Mouse (Mus musculus): Measurements from ENCODE around the gene Osbpl10. TPM values are rescaled to one million over a fixed set of nuclear protein-coding genes. Genes with fewer than 3 reads are reported as not detected.
A peak's percentile ranks its signal among the peaks of the same experiment; 100 is the strongest.
"Not testable (repeated sequence)": the region's sequence is repeated elsewhere in the genome, so short reads cannot be mapped to it uniquely, and the experiment has no call there.

Osbpl10 gene
- polyA plus RNA-seq, 1 experiment from 2014 or later = 0.66 TPM

DNA sequence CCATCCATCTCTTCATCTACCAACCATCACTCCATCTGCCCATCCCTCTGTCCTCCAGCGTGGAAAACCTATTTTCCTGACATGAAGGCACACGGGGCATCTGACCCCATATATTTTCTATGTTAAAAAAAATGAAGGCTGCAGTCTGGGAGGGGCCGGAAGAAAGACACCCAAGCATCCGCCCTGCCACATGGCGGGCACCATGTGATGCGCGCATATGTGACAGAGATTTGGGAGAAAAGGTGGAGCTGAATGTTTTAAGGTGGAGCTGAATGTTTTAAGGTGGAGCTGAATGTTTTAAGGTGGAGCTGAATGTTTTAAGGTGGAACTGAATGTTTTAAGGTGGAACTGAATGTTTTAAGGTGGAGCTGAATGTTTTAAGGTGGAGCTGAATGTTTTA lies 12.1 kb upstream of the Osbpl10 start:
- not testable (repeated sequence) for H3K4me3 ChIP-seq (ENCODE audit: low read depth, low read length); H3K36me3 ChIP-seq (ENCODE audit: control insufficient read depth, insufficient read depth, low read length); H3K4me1 ChIP-seq (replicated peaks; ENCODE audit: control insufficient read depth, insufficient read depth, low read length); H3K9me3 ChIP-seq (ENCODE audit: control insufficient read depth, low read length); ATAC-seq (replicated peaks; ENCODE audit: low FRiP score); H3K9ac ChIP-seq (ENCODE audit: low read depth, low read length); H3K27me3 ChIP-seq (replicated peaks; ENCODE audit: control insufficient read depth, insufficient read depth, low read length); H3K4me2 ChIP-seq; DNase-seq (ENCODE audit: low spot score); H3K27ac ChIP-seq (ENCODE audit: low read depth, low read length)
- 79% methylated on average over 7 of the region's 7 CpGs for WGBS

DNA sequence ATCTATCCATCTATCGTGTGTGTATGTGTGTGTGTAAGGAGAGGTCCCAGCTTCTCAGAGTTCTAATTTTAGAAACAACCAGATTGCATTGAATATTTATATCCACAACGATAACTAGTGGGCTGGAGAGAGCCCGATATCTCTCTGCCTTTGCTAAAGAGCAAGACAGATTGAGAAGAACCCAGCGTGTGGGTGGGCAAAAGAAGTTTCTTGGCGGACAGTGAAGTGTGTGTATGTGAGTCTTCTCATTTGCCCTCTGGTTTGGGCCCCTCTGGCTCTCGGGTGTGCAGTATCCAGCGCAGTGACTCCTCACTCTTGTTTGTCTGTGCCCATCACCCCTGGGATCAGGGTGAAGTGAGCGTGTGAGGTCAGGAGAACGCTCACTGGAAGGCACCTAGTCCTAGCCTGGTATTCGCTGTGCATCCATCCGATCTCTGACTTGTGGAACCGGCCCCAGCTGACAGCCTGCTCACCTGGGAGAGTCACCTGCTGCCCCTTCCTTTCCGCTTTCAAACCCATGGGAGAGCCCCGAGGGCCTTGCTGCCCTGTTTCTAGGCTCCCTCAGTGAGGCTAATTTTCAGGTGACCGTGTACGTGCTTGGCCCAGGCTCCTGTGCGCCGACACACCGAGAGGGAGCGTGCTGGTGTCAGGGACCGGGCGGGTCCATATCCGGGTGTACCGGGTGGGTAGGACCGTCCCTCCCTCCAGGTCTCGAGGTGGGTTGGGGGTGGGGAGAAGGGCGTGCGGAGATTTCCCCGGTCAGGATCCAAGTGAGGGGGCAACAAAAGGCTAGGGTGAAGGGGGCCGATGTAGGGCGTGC lies 698 bp upstream of the Osbpl10 start:
- ATAC-seq (replicated peaks; ENCODE audit: low FRiP score) (peak; percentile 34), DNase-seq (ENCODE audit: low spot score) (peak; percentile 37)
- peak overlapping the region; percentile 63 for H3K4me3 ChIP-seq (ENCODE audit: low read depth, low read length)
- H3K27me3 ChIP-seq (replicated peaks; ENCODE audit: control insufficient read depth, insufficient read depth, low read length) = peaks cover 44% of the 10 kb centered on the region
- no peaks in the 10 kb centered on the region for H3K36me3 ChIP-seq (ENCODE audit: control insufficient read depth, insufficient read depth, low read length)
- H3K9me3 ChIP-seq (ENCODE audit: control insufficient read depth, low read length) = no peaks in the 10 kb centered on the region
- no peak overlapping the region for H3K27ac ChIP-seq (ENCODE audit: low read depth, low read length)
- H3K4me1 ChIP-seq (replicated peaks; ENCODE audit: control insufficient read depth, insufficient read depth, low read length) = no peaks in the 10 kb centered on the region
- 8% methylated on average over 31 of the region's 31 CpGs for WGBS
- H3K4me2 ChIP-seq = peak overlapping the region; percentile 84
- peak overlapping the region; percentile 55 for H3K9ac ChIP-seq (ENCODE audit: low read depth, low read length)

DNA sequence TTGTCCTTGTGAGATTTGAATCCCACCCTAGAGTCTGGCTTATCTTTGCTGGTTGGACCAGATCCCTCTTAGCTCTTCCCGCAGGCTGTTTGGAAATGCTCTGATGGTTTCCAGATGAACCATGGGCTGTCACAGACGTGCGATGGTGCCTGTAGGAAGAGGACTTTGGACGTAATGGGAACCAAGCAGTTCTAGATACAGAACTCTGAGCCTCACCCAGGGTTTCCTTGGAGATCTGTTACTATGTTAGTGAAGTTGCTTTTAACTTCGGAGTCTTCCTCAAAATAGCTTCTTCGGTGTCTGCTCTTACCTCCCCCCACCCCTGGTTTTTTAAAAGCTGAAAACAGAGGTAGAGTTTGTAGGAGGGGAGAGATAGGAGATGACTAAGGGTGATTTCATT lies 1.6 kb downstream of the Osbpl10 start:
- DNase-seq (ENCODE audit: low spot score) = no peak
- H3K4me3 ChIP-seq (ENCODE audit: low read depth, low read length) = no peak overlapping the region
- no peak overlapping the region for H3K4me2 ChIP-seq

DNA sequence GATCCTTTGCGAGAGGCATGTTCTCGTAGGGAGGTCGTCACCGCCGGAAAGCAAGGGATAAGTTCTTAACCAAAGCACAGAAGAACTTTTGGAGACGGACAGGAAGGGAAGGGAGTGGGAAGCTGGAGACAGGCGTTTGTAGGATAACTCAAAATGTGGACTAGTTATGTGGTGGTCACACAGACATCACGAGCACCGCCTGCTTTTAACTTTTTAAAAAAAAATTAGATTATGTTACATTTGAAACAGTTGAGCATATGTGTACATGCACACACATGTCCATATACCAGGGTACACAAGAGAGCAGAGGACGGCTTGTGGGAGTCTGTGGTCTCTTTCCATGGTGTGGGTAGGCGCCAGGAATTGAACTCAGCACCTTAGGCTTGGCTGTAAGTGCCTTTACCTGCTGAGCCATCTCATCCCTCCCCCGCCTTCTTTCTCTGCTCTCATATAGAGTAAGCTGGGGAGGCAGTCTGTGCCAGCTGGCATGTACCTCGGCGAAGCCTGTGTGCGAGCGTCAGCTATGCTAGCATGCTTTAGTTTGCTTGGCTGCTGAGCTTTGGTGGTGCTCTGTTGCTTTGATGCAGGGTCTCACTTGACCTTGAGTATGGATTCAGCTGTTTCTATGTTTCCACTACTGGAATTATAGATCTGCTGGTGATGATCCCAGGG lies 4.5 kb downstream of the Osbpl10 start, which contains the start of gene Rps27rt:
Gene Rps27rt, minus strand, starts transcription at position 51 of the 672 bp plus-strand sequence.
- no peak within 1 kb of the TSS for H3K27ac ChIP-seq (ENCODE audit: low read depth, low read length)
- no peaks in the 10 kb centered on the region for H3K4me1 ChIP-seq (replicated peaks; ENCODE audit: control insufficient read depth, insufficient read depth, low read length)
- H3K9ac ChIP-seq (ENCODE audit: low read depth, low read length) = no peak within 1 kb of the TSS
- ATAC-seq (replicated peaks; ENCODE audit: low FRiP score) (no peak), DNase-seq (ENCODE audit: low spot score) (no peak)
- no peaks in the 10 kb centered on the region for H3K36me3 ChIP-seq (ENCODE audit: control insufficient read depth, insufficient read depth, low read length)
- no peak within 1 kb of the TSS for H3K4me2 ChIP-seq
- H3K27me3 ChIP-seq (replicated peaks; ENCODE audit: control insufficient read depth, insufficient read depth, low read length) = peaks cover 30% of the 10 kb centered on the region
- no peaks in the 10 kb centered on the region for H3K9me3 ChIP-seq (ENCODE audit: control insufficient read depth, low read length)
- H3K4me3 ChIP-seq (ENCODE audit: low read depth, low read length) = no peak within 1 kb of the TSS
- WGBS = 90% methylated on average over 16 of the region's 16 CpGs

More for the DNA sequence above, 1.6 kb downstream of the Osbpl10 start:
- Histone ChIP-seq H3K9me3 (ENCODE audit: control insufficient read depth, low read length) (no peaks in the 10 kb centered on the region), H3K27ac (ENCODE audit: low read depth, low read length) (no peak overlapping the region), H3K9ac (ENCODE audit: low read depth, low read length) (no peak overlapping the region), H3K36me3 (ENCODE audit: control insufficient read depth, insufficient read depth, low read length) (no peaks in the 10 kb centered on the region), H3K27me3 (replicated peaks; ENCODE audit: control insufficient read depth, insufficient read depth, low read length) (peaks cover 44% of the 10 kb centered on the region), H3K4me1 (replicated peaks; ENCODE audit: control insufficient read depth, insufficient read depth, low read length) (no peaks in the 10 kb centered on the region)
- WGBS = 55% methylated on average over 6 of the region's 6 CpGs
- no peak for ATAC-seq (replicated peaks; ENCODE audit: low FRiP score)

DNA sequence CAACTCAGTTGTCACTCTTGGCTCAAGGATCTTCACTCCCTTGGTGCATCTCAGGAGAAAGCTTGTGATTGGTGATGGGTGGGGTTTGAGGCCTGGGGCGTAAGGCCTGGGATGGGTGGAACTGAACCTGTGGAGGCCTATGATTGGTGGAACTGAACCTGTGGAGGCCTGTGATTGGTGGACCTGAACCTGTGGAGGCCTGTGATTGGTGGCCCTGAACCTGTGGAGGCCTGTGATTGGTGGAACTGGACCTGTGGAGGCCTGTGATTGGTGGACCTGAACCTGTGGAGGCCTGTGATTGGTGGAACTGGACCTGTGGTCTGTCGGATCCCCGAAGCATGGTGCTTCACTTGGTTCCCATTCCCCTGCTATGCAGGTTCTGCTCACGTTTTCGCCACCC lies 7.4 kb downstream of the Osbpl10 start:
- H3K27me3 ChIP-seq (replicated peaks; ENCODE audit: control insufficient read depth, insufficient read depth, low read length) = peaks cover 2% of the 10 kb centered on the region
- WGBS = 86% methylated on average over 5 of the region's 5 CpGs
- no peaks in the 10 kb centered on the region for H3K4me1 ChIP-seq (replicated peaks; ENCODE audit: control insufficient read depth, insufficient read depth, low read length)
- H3K9ac ChIP-seq (ENCODE audit: low read depth, low read length) = no peak overlapping the region
- H3K27ac ChIP-seq (ENCODE audit: low read depth, low read length) = no peak overlapping the region
- H3K36me3 ChIP-seq (ENCODE audit: control insufficient read depth, insufficient read depth, low read length) = no peaks in the 10 kb centered on the region
- DNase-seq (ENCODE audit: low spot score) (no peak), ATAC-seq (replicated peaks; ENCODE audit: low FRiP score) (no peak)
- no peaks in the 10 kb centered on the region for H3K9me3 ChIP-seq (ENCODE audit: control insufficient read depth, low read length)
- no peak overlapping the region for H3K4me2 ChIP-seq
- no peak overlapping the region for H3K4me3 ChIP-seq (ENCODE audit: low read depth, low read length)

DNA sequence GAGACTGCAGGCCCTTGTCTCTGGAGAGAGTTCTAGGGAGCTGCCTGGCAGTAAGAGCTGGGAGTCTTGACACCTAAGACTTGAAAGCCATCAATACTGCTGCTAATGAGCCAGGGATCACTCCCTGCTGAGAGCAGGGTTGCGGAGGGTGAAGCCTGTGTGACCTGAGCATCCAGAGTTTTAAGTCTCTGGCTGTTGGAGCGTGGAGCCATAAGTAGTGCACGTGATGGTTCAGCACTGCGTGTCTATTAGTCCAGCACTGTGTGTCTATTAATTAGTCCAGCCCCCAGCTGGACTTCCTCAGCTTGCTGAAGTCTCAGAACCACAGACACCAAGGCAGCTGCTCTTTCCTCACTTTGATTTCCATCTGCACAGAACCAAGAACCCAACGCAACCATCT lies 8.0 kb downstream of the Osbpl10 start:
- WGBS = 85% methylated on average over 5 of the region's 5 CpGs
- DNase-seq (ENCODE audit: low spot score) (no peak), ATAC-seq (replicated peaks; ENCODE audit: low FRiP score) (no peak)
- Histone ChIP-seq H3K9me3 (ENCODE audit: control insufficient read depth, low read length) (no peaks in the 10 kb centered on the region), H3K36me3 (ENCODE audit: control insufficient read depth, insufficient read depth, low read length) (no peaks in the 10 kb centered on the region), H3K27ac (ENCODE audit: low read depth, low read length) (no peak overlapping the region), H3K4me2 (no peak overlapping the region), H3K9ac (ENCODE audit: low read depth, low read length) (no peak overlapping the region), H3K4me1 (replicated peaks; ENCODE audit: control insufficient read depth, insufficient read depth, low read length) (no peaks in the 10 kb centered on the region), H3K27me3 (replicated peaks; ENCODE audit: control insufficient read depth, insufficient read depth, low read length) (no peaks in the 10 kb centered on the region), H3K4me3 (ENCODE audit: low read depth, low read length) (no peak overlapping the region)

DNA sequence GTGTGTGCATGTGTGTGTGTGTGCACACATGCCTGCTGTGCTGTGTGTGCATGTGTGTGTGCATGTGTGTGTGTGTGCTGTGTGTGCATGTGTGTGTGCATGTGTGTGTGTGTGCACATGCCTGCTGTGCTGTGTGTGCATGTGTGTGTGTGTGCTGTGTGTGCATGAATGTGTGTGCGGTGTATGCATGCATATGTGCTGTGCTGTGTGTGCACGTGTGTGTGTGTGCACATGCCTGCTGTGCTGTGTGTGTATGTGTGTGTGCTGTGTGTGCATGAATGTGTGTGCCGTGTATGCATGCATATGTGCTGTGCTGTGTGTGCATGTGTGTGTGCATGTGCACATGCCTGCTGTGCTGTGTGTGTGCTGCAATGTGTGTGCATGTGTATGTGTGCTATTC lies 9.7 kb downstream of the Osbpl10 start:
- no peak for ATAC-seq (replicated peaks; ENCODE audit: low FRiP score)
- WGBS = 83% methylated on average over 3 of the region's 3 CpGs
- no peak overlapping the region for H3K4me2 ChIP-seq
- H3K27ac ChIP-seq (ENCODE audit: low read depth, low read length) = no peak overlapping the region
- no peak overlapping the region for H3K4me3 ChIP-seq (ENCODE audit: low read depth, low read length)
- H3K9me3 ChIP-seq (ENCODE audit: control insufficient read depth, low read length) = no peaks in the 10 kb centered on the region
- no peak for DNase-seq (ENCODE audit: low spot score)
- H3K9ac ChIP-seq (ENCODE audit: low read depth, low read length) = no peak overlapping the region
- H3K4me1 ChIP-seq (replicated peaks; ENCODE audit: control insufficient read depth, insufficient read depth, low read length) = no peaks in the 10 kb centered on the region
- H3K27me3 ChIP-seq (replicated peaks; ENCODE audit: control insufficient read depth, insufficient read depth, low read length) = no peaks in the 10 kb centered on the region
- no peaks in the 10 kb centered on the region for H3K36me3 ChIP-seq (ENCODE audit: control insufficient read depth, insufficient read depth, low read length)

DNA sequence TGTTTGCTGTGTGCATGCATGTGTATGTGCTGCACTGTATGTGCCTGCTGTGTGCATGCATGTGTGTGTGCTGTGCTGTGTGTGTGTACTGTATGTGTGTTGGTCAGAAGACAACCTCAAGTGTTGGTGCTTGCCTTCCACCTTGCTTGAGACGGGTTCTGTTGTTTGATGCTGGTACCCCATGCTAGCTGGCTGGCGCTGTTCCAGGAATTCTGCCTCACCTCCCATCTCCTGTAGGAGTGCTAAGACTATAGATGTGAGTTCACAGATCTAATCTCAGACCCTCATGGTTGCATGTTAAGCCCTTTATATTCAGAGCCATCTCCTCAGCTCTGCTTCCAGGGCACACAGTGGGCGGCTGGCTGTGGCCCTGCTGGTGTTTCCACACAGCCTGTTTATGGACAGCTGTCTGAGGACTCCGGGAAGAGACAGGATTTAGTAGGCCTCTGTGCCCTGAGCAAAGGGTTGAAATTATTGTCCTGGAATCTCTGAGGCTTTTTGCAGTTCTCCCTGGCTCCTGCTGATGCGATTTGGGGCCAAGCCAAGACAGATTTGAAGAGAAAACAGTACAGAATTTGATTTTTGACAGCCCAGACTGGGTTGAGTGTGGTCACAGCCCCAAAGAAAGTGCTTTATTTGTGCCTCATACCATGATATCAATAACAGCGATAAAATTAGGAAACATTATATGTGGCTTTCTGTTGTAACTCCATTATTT lies 10.4 kb downstream of the Osbpl10 start:
- ATAC-seq (replicated peaks; ENCODE audit: low FRiP score) (no peak), DNase-seq (ENCODE audit: low spot score) (no peak)
- no peak overlapping the region for H3K4me3 ChIP-seq (ENCODE audit: low read depth, low read length)
- no peak overlapping the region for H3K4me2 ChIP-seq
- WGBS = 78% methylated on average over 6 of the region's 6 CpGs
- H3K27me3 ChIP-seq (replicated peaks; ENCODE audit: control insufficient read depth, insufficient read depth, low read length) = no peaks in the 10 kb centered on the region
- H3K27ac ChIP-seq (ENCODE audit: low read depth, low read length) = no peak overlapping the region
- H3K9me3 ChIP-seq (ENCODE audit: control insufficient read depth, low read length) = no peaks in the 10 kb centered on the region
- H3K9ac ChIP-seq (ENCODE audit: low read depth, low read length) = no peak overlapping the region
- H3K36me3 ChIP-seq (ENCODE audit: control insufficient read depth, insufficient read depth, low read length) = no peaks in the 10 kb centered on the region
- no peaks in the 10 kb centered on the region for H3K4me1 ChIP-seq (replicated peaks; ENCODE audit: control insufficient read depth, insufficient read depth, low read length)

Data from liver, embryonic 11.5 days (tissue).